Mouse (Mus musculus): ENCODE results near the gene Sik2. TPM values are rescaled to one million over a fixed set of nuclear protein-coding genes. Genes with fewer than 3 reads are reported as not detected.

Gene Sik2
- 15.5 and 19.4 TPM in 2 replicates for polyA plus RNA-seq (2015; fragmentation: Nextera tagmentation; extraction: Ambion mirVana)

- H3K27me3 ChIP-seq (ENCODE audit: insufficient read depth, low read length): no peaks in the 10 kb centered on the region
- peak within 1 kb of the TSS; percentile 94 for H3K4me3 ChIP-seq (ENCODE audit: low read length)
- no peaks in the 10 kb centered on the region for H3K9me3 ChIP-seq (ENCODE audit: low read length)
- peak within 1 kb of the TSS; percentile 92 for H3K27ac ChIP-seq (ENCODE audit: low read length)
- peak within 1 kb of the TSS; percentile 92 for H3K9ac ChIP-seq (replicated peaks; ENCODE audit: low read length)
- H3K36me3 ChIP-seq (ENCODE audit: insufficient read depth, low read length): no peaks in the 10 kb centered on the region
- under 1% methylated on average over 64 of the region's 85 CpGs for WGBS
- ATAC-seq (ENCODE audit: low FRiP score, low TSS enrichment): peak; percentile 97
- peaks cover 11% of the 10 kb centered on the region for H3K4me1 ChIP-seq (ENCODE audit: insufficient read depth, low read length)
- peak within 1 kb of the TSS; percentile 91 for H3K4me2 ChIP-seq (replicated peaks; ENCODE audit: low read depth, low read length)
Measured at GRCm38 (mm10) chr9:51008841-51009655, at the start of gene Sik2. Gene Sik2, minus strand, starts transcription at chr9:51009073.

- WGBS: 59% methylated on average over 3 of the region's 3 CpGs
- Histone ChIP-seq H3K27ac (ENCODE audit: low read length) (no peak overlapping the region), H3K4me1 (ENCODE audit: insufficient read depth, low read length) (no peaks in the 10 kb centered on the region), H3K27me3 (ENCODE audit: insufficient read depth, low read length) (no peaks in the 10 kb centered on the region), H3K4me3 (ENCODE audit: low read length) (no peak overlapping the region), H3K9ac (replicated peaks; ENCODE audit: low read length) (no peak overlapping the region), H3K36me3 (ENCODE audit: insufficient read depth, low read length) (no peaks in the 10 kb centered on the region), H3K9me3 (ENCODE audit: low read length) (no peaks in the 10 kb centered on the region), H3K4me2 (replicated peaks; ENCODE audit: low read depth, low read length) (no peak overlapping the region)
- ATAC-seq (ENCODE audit: low FRiP score, low TSS enrichment): no peak
Measured at GRCm38 (mm10) chr9:51056360-51057324, 47.8 kb upstream of the Sik2 start.

GRCm38 (mm10) chr9:51052180-51052579, 43.3 kb upstream of the Sik2 start:
- Histone ChIP-seq H3K36me3 (ENCODE audit: insufficient read depth, low read length) (no peaks in the 10 kb centered on the region), H3K9ac (replicated peaks; ENCODE audit: low read length) (no peak overlapping the region), H3K4me3 (ENCODE audit: low read length) (no peak overlapping the region), H3K9me3 (ENCODE audit: low read length) (no peaks in the 10 kb centered on the region), H3K4me2 (replicated peaks; ENCODE audit: low read depth, low read length) (no peak overlapping the region), H3K27me3 (ENCODE audit: insufficient read depth, low read length) (no peaks in the 10 kb centered on the region), H3K27ac (ENCODE audit: low read length) (no peak overlapping the region), H3K4me1 (ENCODE audit: insufficient read depth, low read length) (no peaks in the 10 kb centered on the region)
- 74% methylated on average over 3 of the region's 3 CpGs for WGBS
- no peak for ATAC-seq (ENCODE audit: low FRiP score, low TSS enrichment)

- Histone ChIP-seq H3K4me1 (ENCODE audit: insufficient read depth, low read length) (no peaks in the 10 kb centered on the region), H3K27ac (ENCODE audit: low read length) (no peak overlapping the region), H3K9me3 (ENCODE audit: low read length) (no peaks in the 10 kb centered on the region), H3K36me3 (ENCODE audit: insufficient read depth, low read length) (no peaks in the 10 kb centered on the region), H3K4me2 (replicated peaks; ENCODE audit: low read depth, low read length) (no peak overlapping the region), H3K27me3 (ENCODE audit: insufficient read depth, low read length) (no peaks in the 10 kb centered on the region), H3K4me3 (ENCODE audit: low read length) (no peak overlapping the region), H3K9ac (replicated peaks; ENCODE audit: low read length) (no peak overlapping the region)
- 81% methylated on average over 6 of the region's 6 CpGs for WGBS
- no peak for ATAC-seq (ENCODE audit: low FRiP score, low TSS enrichment)
Measured at GRCm38 (mm10) chr9:51042136-51042535, 33.3 kb upstream of the Sik2 start.

- Histone ChIP-seq H3K27me3 (ENCODE audit: insufficient read depth, low read length) (no peaks in the 10 kb centered on the region), H3K27ac (ENCODE audit: low read length) (no peak overlapping the region), H3K4me2 (replicated peaks; ENCODE audit: low read depth, low read length) (no peak overlapping the region), H3K4me1 (ENCODE audit: insufficient read depth, low read length) (no peaks in the 10 kb centered on the region), H3K9ac (replicated peaks; ENCODE audit: low read length) (no peak overlapping the region), H3K9me3 (ENCODE audit: low read length) (no peaks in the 10 kb centered on the region), H3K36me3 (ENCODE audit: insufficient read depth, low read length) (no peaks in the 10 kb centered on the region), H3K4me3 (ENCODE audit: low read length) (no peak overlapping the region)
- ATAC-seq (ENCODE audit: low FRiP score, low TSS enrichment): no peak
- WGBS: 90% methylated on average over 7 of the region's 7 CpGs
Measured at GRCm38 (mm10) chr9:51041491-51041980, 32.7 kb upstream of the Sik2 start.

- H3K9me3 ChIP-seq (ENCODE audit: low read length): no peaks in the 10 kb centered on the region
- H3K27me3 ChIP-seq (ENCODE audit: insufficient read depth, low read length): no peaks in the 10 kb centered on the region
- H3K4me1 ChIP-seq (ENCODE audit: insufficient read depth, low read length): no peaks in the 10 kb centered on the region
- no peak overlapping the region for H3K4me2 ChIP-seq (replicated peaks; ENCODE audit: low read depth, low read length)
- H3K9ac ChIP-seq (replicated peaks; ENCODE audit: low read length): no peak overlapping the region
- ATAC-seq (ENCODE audit: low FRiP score, low TSS enrichment): no peak
- no peaks in the 10 kb centered on the region for H3K36me3 ChIP-seq (ENCODE audit: insufficient read depth, low read length)
- 84% methylated on average over 3 of the region's 3 CpGs for WGBS
- no peak overlapping the region for H3K4me3 ChIP-seq (ENCODE audit: low read length)
- no peak overlapping the region for H3K27ac ChIP-seq (ENCODE audit: low read length)
Measured at GRCm38 (mm10) chr9:51032785-51033529, 24.1 kb upstream of the Sik2 start.

- H3K4me3 ChIP-seq (ENCODE audit: low read length): no peak overlapping the region
- no peaks in the 10 kb centered on the region for H3K4me1 ChIP-seq (ENCODE audit: insufficient read depth, low read length)
- ATAC-seq (ENCODE audit: low FRiP score, low TSS enrichment): no peak
- no peak overlapping the region for H3K4me2 ChIP-seq (replicated peaks; ENCODE audit: low read depth, low read length)
- WGBS: 69% methylated on average over 8 of the region's 8 CpGs
- H3K9me3 ChIP-seq (ENCODE audit: low read length): no peaks in the 10 kb centered on the region
- no peak overlapping the region for H3K9ac ChIP-seq (replicated peaks; ENCODE audit: low read length)
- no peaks in the 10 kb centered on the region for H3K36me3 ChIP-seq (ENCODE audit: insufficient read depth, low read length)
- H3K27me3 ChIP-seq (ENCODE audit: insufficient read depth, low read length): no peaks in the 10 kb centered on the region
- H3K27ac ChIP-seq (ENCODE audit: low read length): no peak overlapping the region
Measured at GRCm38 (mm10) chr9:51032291-51032690, 23.4 kb upstream of the Sik2 start.

GRCm38 (mm10) chr9:51031603-51032002, 22.7 kb upstream of the Sik2 start:
- Histone ChIP-seq H3K27me3 (ENCODE audit: insufficient read depth, low read length) (no peaks in the 10 kb centered on the region), H3K4me1 (ENCODE audit: insufficient read depth, low read length) (no peaks in the 10 kb centered on the region), H3K9me3 (ENCODE audit: low read length) (no peaks in the 10 kb centered on the region), H3K36me3 (ENCODE audit: insufficient read depth, low read length) (no peaks in the 10 kb centered on the region), H3K4me2 (replicated peaks; ENCODE audit: low read depth, low read length) (no peak overlapping the region), H3K27ac (ENCODE audit: low read length) (no peak overlapping the region), H3K9ac (replicated peaks; ENCODE audit: low read length) (no peak overlapping the region), H3K4me3 (ENCODE audit: low read length) (no peak overlapping the region)
- no peak for ATAC-seq (ENCODE audit: low FRiP score, low TSS enrichment)
- 58% methylated on average over 6 of the region's 6 CpGs for WGBS

- 30% methylated on average over 1 of the region's 1 CpGs for WGBS
- no peak overlapping the region for H3K9ac ChIP-seq (replicated peaks; ENCODE audit: low read length)
- no peak overlapping the region for H3K4me3 ChIP-seq (ENCODE audit: low read length)
- no peak overlapping the region for H3K4me2 ChIP-seq (replicated peaks; ENCODE audit: low read depth, low read length)
- no peaks in the 10 kb centered on the region for H3K4me1 ChIP-seq (ENCODE audit: insufficient read depth, low read length)
- H3K27ac ChIP-seq (ENCODE audit: low read length): no peak overlapping the region
- no peak for ATAC-seq (ENCODE audit: low FRiP score, low TSS enrichment)
- no peaks in the 10 kb centered on the region for H3K27me3 ChIP-seq (ENCODE audit: insufficient read depth, low read length)
- H3K9me3 ChIP-seq (ENCODE audit: low read length): no peaks in the 10 kb centered on the region
- H3K36me3 ChIP-seq (ENCODE audit: insufficient read depth, low read length): no peaks in the 10 kb centered on the region
Measured at GRCm38 (mm10) chr9:51030147-51030546, 21.3 kb upstream of the Sik2 start.
